ENCODE assay signal across 8 mouse cellular contexts in genomic region chr15:89430341-89430740, GRCm38 (mm10). TPM values are rescaled to one million over a fixed set of nuclear protein-coding genes. Genes with fewer than 3 reads are reported as not detected.
DNase-seq lines count a peak whose midpoint lies in the region; ATAC-seq lines count a peak whose summit lies in the region.

No protein-coding gene starts in this region.

- H3K4me2 ChIP-seq in hindbrain, embryonic 11.5 days (replicated peaks; ENCODE audit: low read depth, low read length): peak overlapping the region; percentile 88
- H3K4me2 ChIP-seq in midbrain, embryonic 13.5 days (replicated peaks): peak overlapping the region; percentile 93

- H3K27me3 ChIP-seq in hindbrain, embryonic 11.5 days (ENCODE audit: control insufficient read depth, insufficient read depth, low read length): no peaks in the 10 kb centered on the region
- H3K27me3 ChIP-seq in midbrain, embryonic 13.5 days: no peaks in the 10 kb centered on the region

- H3K36me3 ChIP-seq in hindbrain, embryonic 11.5 days (ENCODE audit: control insufficient read depth, insufficient read depth, low read length): peaks cover 7% of the 10 kb centered on the region; the same call in 1 of the 2 replicates
- peaks cover 28% of the 10 kb centered on the region for H3K36me3 ChIP-seq in midbrain, embryonic 13.5 days

- no peaks in the 10 kb centered on the region; the same call in 1 of the 2 replicates for H3K4me1 ChIP-seq in hindbrain, embryonic 11.5 days (replicated peaks; ENCODE audit: control insufficient read depth, insufficient read depth, low read length)
- H3K4me1 ChIP-seq in midbrain, embryonic 13.5 days (replicated peaks): peaks cover 25% of the 10 kb centered on the region

- peak overlapping the region; percentile 77 for H3K9ac ChIP-seq in hindbrain, embryonic 11.5 days (ENCODE audit: low read depth, low read length)
- peak overlapping the region; percentile 84 for H3K9ac ChIP-seq in midbrain, embryonic 13.5 days (replicated peaks)

- no peaks in the 10 kb centered on the region for H3K9me3 ChIP-seq in hindbrain, embryonic 11.5 days (ENCODE audit: control insufficient read depth, low read length)
- no peaks in the 10 kb centered on the region for H3K9me3 ChIP-seq in midbrain, embryonic 13.5 days

- H3K4me3 ChIP-seq in hindbrain, embryonic 11.5 days (ENCODE audit: low read depth, low read length): peak overlapping the region; percentile 86
- peak overlapping the region; percentile 60 for H3K4me3 ChIP-seq in midbrain, embryonic 13.5 days (replicated peaks)

- 56% methylated on average over 6 of the region's 6 CpGs for WGBS in hindbrain, embryonic 11.5 days
- WGBS in midbrain, embryonic 13.5 days: 48% methylated on average over 6 of the region's 6 CpGs

- ATAC-seq in CD4-positive, CD25-positive, alpha-beta regulatory T cell, adult 4 months: no peak
- ATAC-seq in hindbrain, embryonic 11.5 days (ENCODE audit: low FRiP score): no peak
- no peak for ATAC-seq in midbrain, embryonic 13.5 days

- peak overlapping the region; percentile 89 for H3K27ac ChIP-seq in hindbrain, embryonic 11.5 days (ENCODE audit: low read depth, low read length)
- H3K27ac ChIP-seq in midbrain, embryonic 13.5 days: peak overlapping the region; percentile 93

- DNase-seq in CD4-positive, CD25-positive, alpha-beta regulatory T cell, adult 2 months (ENCODE audit: low read depth, low spot score): peak; percentile 43
- DNase-seq in spleen, adult 12 weeks (ENCODE audit: low spot score): peak; percentile 8
- DNase-seq in spleen, postnatal 14 days (ENCODE audit: low spot score in 2 of 2): no peak
- peak; percentile 33 for DNase-seq in hindbrain, embryonic 11.5 days (ENCODE audit: low spot score)
- DNase-seq in urinary bladder, postnatal 4 days (ENCODE audit: low spot score in 2 of 2): no peak
- no peak for DNase-seq in left cerebral cortex, postnatal 4 days

- intact Hi-C loops in left cerebral cortex, postnatal 4 days (cut with DNase I): no loop called here

RNA-seq across cellular contexts. Expression of gene Chkb, which starts 0.6 kb away (rescaled TPM):
- polyA plus RNA-seq in CD4-positive, CD25-positive, alpha-beta regulatory T cell, adult 4 months (2017; shearing (Covaris generic)): 10 to 100 TPM; 54.6 to 66.7 TPM
- polyA plus RNA-seq in hindbrain, embryonic 11.5 days (2014; fragmentation: Nextera tagmentation; extraction: Ambion mirVana): 54.7 and 63.4 TPM in 2 replicates
- polyA plus RNA-seq in midbrain, embryonic 13.5 days (2015; fragmentation: Nextera tagmentation; extraction: Ambion mirVana): 79.7 and 81.4 TPM in 2 replicates
- total RNA-seq in left cerebral cortex, postnatal 4 days (2021): 10 to 100 TPM; 75.8 TPM

RNA-seq across cellular contexts. Expression of gene Gm44502, which starts 0.8 kb away (rescaled TPM):
- polyA plus RNA-seq in CD4-positive, CD25-positive, alpha-beta regulatory T cell, adult 4 months (2017; shearing (Covaris generic)): not detected
- not detected in 2 replicates for polyA plus RNA-seq in hindbrain, embryonic 11.5 days (2014; fragmentation: Nextera tagmentation; extraction: Ambion mirVana)
- not detected in 2 replicates for polyA plus RNA-seq in midbrain, embryonic 13.5 days (2015; fragmentation: Nextera tagmentation; extraction: Ambion mirVana)
- 1 to 10 TPM in 1 of 2 experiments, under 1 TPM in 1; 0.40 to 1.3 TPM for total RNA-seq in left cerebral cortex, postnatal 4 days (2021)

RNA-seq across cellular contexts. Expression of gene C730034F03Rik, which starts 1.0 kb away (rescaled TPM):
- polyA plus RNA-seq in CD4-positive, CD25-positive, alpha-beta regulatory T cell, adult 4 months (2017; shearing (Covaris generic)): 1 to 10 TPM; 5.7 to 8.2 TPM
- 2.6 and 4.0 TPM in 2 replicates for polyA plus RNA-seq in hindbrain, embryonic 11.5 days (2014; fragmentation: Nextera tagmentation; extraction: Ambion mirVana)
- polyA plus RNA-seq in midbrain, embryonic 13.5 days (2015; fragmentation: Nextera tagmentation; extraction: Ambion mirVana): 6.6 and 6.9 TPM in 2 replicates
- total RNA-seq in left cerebral cortex, postnatal 4 days (2021): 1 to 10 TPM; 1.8 to 3.2 TPM

RNA-seq across cellular contexts. Expression of gene Cpt1b, which starts 4.7 kb away (rescaled TPM):
- polyA plus RNA-seq in CD4-positive, CD25-positive, alpha-beta regulatory T cell, adult 4 months (2017; shearing (Covaris generic)): under 1 TPM; 0.28 to 0.62 TPM
- 0.73 and 0.93 TPM in 2 replicates for polyA plus RNA-seq in hindbrain, embryonic 11.5 days (2014; fragmentation: Nextera tagmentation; extraction: Ambion mirVana)
- 0.94 and 1.3 TPM in 2 replicates for polyA plus RNA-seq in midbrain, embryonic 13.5 days (2015; fragmentation: Nextera tagmentation; extraction: Ambion mirVana)
- total RNA-seq in left cerebral cortex, postnatal 4 days (2021): 1 to 10 TPM; 4.0 to 7.6 TPM

RNA-seq across cellular contexts. Expression of gene Syce3, which starts 20.0 kb away (rescaled TPM):
- polyA plus RNA-seq in CD4-positive, CD25-positive, alpha-beta regulatory T cell, adult 4 months (2017; shearing (Covaris generic)): not detected
- not detected in 2 replicates for polyA plus RNA-seq in hindbrain, embryonic 11.5 days (2014; fragmentation: Nextera tagmentation; extraction: Ambion mirVana)
- not detected in 2 replicates for polyA plus RNA-seq in midbrain, embryonic 13.5 days (2015; fragmentation: Nextera tagmentation; extraction: Ambion mirVana)
- not detected for total RNA-seq in left cerebral cortex, postnatal 4 days (2021)

Comparison
In these comparisons a context has a peak if more than half of its experiments do, and no peak if none do; other contexts are left out.
1. DNase-seq: peak in CD4-positive, CD25-positive, alpha-beta regulatory T cell, adult 2 months (single experiment), spleen, adult 12 weeks (single experiment) and hindbrain, embryonic 11.5 days (single experiment); none in spleen, postnatal 14 days (0 of 2), urinary bladder, postnatal 4 days (0 of 2) and left cerebral cortex, postnatal 4 days (single experiment).